Mouse (Mus musculus) heart, postnatal 0 days (tissue): ENCODE measurements at regions not wholly inside any gene's neighbourhood (a gene's known extent, or its start where the extent isn't known, plus 50 kb on each side); places are given as distances from the start of the nearest gene placed in this dataset.
"Not testable (repeated sequence)": the region's sequence is repeated elsewhere in the genome, so short reads cannot be mapped to it uniquely, and the experiment has no call there.

ENCODE experiments used
- ATAC-seq: fragments of 200-750 bp; cut with Nextera tagmentation; 2 replicates; pipeline ENCODE4 v1.8.0; 2017; ENCODE audit warnings: low read depth, moderate number of reproducible peaks, moderate library complexity; ENCODE audit not compliant: insufficient read depth
- DNase-seq: peaks from one replicate; pipeline ENCODE4 v3.0.0-alpha.2; 2016; ENCODE audit warnings: low spot score
- H3K27ac ChIP-seq: fragments of 300-500 bp; sonication (generic); 2 replicates; pipeline ENCODE4 v1.5.1; 2014; ENCODE audit warnings: low read depth, mild to moderate bottlenecking
- H3K27me3 ChIP-seq: fragments of 300-500 bp; sonication (generic); 2 replicates; pipeline ENCODE4 v1.6.1; 2014; ENCODE audit warnings: low read length, mixed read lengths; ENCODE audit not compliant: control insufficient read depth, insufficient read depth
- H3K36me3 ChIP-seq: fragments of 300-500 bp; sonication (generic); replicated peaks from 2 replicates; pipeline ENCODE4 v1.6.1; 2014; ENCODE audit warnings: low read length, mixed read lengths; ENCODE audit not compliant: control insufficient read depth, insufficient read depth
- H3K4me1 ChIP-seq: fragments of 300-500 bp; sonication (generic); 2 replicates; pipeline ENCODE4 v1.6.1; 2014; ENCODE audit warnings: antibody characterized with exemption; ENCODE audit not compliant: control insufficient read depth, insufficient read depth
- H3K4me2 ChIP-seq: fragments of 300-500 bp; sonication (generic); 2 replicates; pipeline ENCODE4 v1.6.1; 2014; ENCODE audit warnings: low read depth, mild to moderate bottlenecking, low read length, moderate library complexity
- H3K4me3 ChIP-seq: fragments of 300-500 bp; sonication (generic); 2 replicates; pipeline ENCODE4 v1.5.1; 2014; ENCODE audit warnings: low read depth, low read length
- H3K9ac ChIP-seq: fragments of 300-500 bp; sonication (generic); replicated peaks from 2 replicates; pipeline ENCODE4 v1.6.1; 2014; ENCODE audit warnings: low read depth, low read length, mixed read lengths
- H3K9me3 ChIP-seq: fragments of 300-500 bp; sonication (generic); replicated peaks from 2 replicates; pipeline ENCODE4 v1.6.1; 2016; ENCODE audit warnings: low read length; ENCODE audit not compliant: control insufficient read depth
- CTCF ChIP-seq: IDR thresholded peaks from 2 replicates; pipeline ENCODE4 v1.5.1; 2016; ENCODE audit warnings: antibody characterized with exemption, control low read depth, low read depth
- EP300 ChIP-seq: IDR thresholded peaks from 2 replicates; pipeline ENCODE4 v1.6.1; 2016; ENCODE audit warnings: antibody characterized with exemption, low read depth
- WGBS: fragments of 180-500 bp; shearing (Covaris S2); extraction: QIAGEN DNeasy Blood & Tissue Kit; methylation state at CpG from one replicate; pipeline ENCODE4 v1.1.7; 2014; 5-methylcytosine and 5-hydroxymethylcytosine counted together

DNA sequence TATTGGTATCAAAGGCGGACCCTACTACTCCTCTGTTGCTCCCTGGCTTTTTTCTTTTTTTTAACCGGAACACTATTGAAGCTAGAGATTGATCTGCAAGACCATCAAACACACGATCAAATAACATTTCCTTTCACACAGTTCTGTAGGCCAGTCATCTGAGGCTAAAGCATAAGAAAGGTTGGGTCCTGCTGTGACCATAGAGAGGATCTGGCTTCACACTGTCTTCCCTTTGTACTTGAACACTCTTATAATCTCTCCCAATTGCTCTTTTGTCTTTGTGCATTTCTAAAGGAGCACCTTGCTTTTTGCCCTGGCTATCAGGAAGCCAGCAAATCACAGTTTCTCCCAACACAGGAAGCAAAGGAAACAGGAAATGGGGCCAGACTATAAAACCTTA, 76.8 kb upstream of the Zcchc13 start:
- DNase-seq (no peak), ATAC-seq (no peak)
- no peak overlapping the region for H3K4me2 ChIP-seq
- peaks cover 3% of the 10 kb centered on the region; the same call in 1 of the 2 replicates for H3K4me1 ChIP-seq
- TF ChIP-seq EP300 (no peak), CTCF (no peak)
- no peak overlapping the region for H3K27ac ChIP-seq
- no peak overlapping the region for H3K4me3 ChIP-seq
- no peak overlapping the region for H3K9ac ChIP-seq
- no peaks in the 10 kb centered on the region for H3K27me3 ChIP-seq
- WGBS, result 77% methylated on average over 3 of the region's 3 CpGs
- no peaks in the 10 kb centered on the region for H3K9me3 ChIP-seq
- H3K36me3 ChIP-seq, result no peaks in the 10 kb centered on the region

DNA sequence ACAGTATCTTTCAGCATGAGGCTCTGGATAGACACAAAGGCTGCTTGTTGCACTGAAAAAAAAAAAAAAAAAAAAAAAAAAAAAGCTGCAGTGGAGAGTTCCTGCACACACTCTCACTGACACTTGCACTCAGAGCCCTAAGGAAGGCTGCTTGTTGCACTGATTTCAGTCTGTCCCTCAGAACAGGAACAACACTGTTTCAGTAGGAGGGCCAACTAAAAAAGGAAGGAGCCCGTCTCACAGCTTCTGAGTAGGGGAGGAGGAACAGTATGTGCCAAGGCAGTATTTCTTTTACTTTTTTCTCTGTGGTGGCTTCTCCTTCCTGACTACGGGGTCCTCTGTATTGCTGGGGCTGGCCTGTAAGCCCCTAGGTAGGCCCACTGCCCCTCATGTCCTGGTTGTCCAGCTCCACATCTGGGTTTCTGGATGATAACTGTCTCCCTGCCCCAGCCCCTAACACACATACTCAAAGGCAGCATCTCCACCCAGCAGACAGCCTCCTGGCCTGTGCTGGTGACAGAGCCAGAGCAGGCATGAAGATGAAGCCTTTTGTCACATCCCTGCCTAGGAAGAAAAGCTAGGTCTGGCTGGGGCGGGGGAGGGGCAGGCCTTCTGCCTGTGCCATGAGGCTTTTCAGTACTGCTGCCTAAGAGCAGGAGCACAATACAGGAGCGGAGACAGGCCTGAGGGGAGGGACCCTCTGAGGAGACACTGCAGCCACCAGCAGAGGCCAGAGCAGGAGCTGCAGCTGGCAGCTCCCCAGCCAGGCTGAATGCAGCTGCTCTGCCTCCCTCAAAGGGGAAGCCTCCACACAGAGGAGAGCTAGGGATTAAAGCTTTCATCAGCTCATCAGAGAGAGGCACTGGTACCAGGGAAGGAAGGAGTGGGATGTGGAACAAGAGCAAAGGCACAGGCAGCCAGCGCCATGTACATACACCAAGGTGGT, 75.1 kb upstream of the Zcchc13 start:
- not testable (repeated sequence) for H3K9ac ChIP-seq, H3K27ac ChIP-seq, H3K4me2 ChIP-seq, H3K27me3 ChIP-seq, H3K9me3 ChIP-seq, DNase-seq, H3K4me3 ChIP-seq, H3K4me1 ChIP-seq, H3K36me3 ChIP-seq
- 35% methylated on average over 4 of the region's 5 CpGs for WGBS
- peak; percentile 69 for ATAC-seq

DNA sequence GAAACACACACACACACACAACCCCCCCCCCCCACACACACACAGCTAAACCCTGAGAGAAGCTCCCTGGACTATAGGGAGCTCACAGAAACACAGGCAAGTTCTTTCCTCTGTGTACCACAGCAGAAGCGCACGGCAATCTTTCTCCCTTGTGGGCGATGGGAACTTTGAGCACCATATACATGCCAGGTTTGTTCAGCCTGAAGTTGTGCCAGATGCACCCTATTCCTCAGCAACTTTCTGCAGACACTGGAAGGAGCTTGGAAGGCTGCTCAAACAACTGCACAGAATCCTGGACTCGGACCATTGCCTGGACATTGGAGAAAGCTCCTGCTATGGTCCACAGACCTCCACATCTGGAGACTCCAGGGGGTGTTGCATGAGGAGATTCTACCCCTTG, 74.3 kb upstream of the Zcchc13 start:
- DNase-seq (no peak), ATAC-seq (no peak)
- Histone ChIP-seq H3K4me3 (no peak overlapping the region), H3K4me2 (no peak overlapping the region), H3K9me3 (no peaks in the 10 kb centered on the region), H3K9ac (no peak overlapping the region), H3K27me3 (no peaks in the 10 kb centered on the region), H3K36me3 (no peaks in the 10 kb centered on the region), H3K27ac (peak overlapping the region; percentile 64), H3K4me1 (peaks cover 3% of the 10 kb centered on the region; the same call in 1 of the 2 replicates)
- no peak for TF ChIP-seq EP300
- TF ChIP-seq CTCF, result no peak
- WGBS, result 60% methylated on average over 4 of the region's 4 CpGs

DNA sequence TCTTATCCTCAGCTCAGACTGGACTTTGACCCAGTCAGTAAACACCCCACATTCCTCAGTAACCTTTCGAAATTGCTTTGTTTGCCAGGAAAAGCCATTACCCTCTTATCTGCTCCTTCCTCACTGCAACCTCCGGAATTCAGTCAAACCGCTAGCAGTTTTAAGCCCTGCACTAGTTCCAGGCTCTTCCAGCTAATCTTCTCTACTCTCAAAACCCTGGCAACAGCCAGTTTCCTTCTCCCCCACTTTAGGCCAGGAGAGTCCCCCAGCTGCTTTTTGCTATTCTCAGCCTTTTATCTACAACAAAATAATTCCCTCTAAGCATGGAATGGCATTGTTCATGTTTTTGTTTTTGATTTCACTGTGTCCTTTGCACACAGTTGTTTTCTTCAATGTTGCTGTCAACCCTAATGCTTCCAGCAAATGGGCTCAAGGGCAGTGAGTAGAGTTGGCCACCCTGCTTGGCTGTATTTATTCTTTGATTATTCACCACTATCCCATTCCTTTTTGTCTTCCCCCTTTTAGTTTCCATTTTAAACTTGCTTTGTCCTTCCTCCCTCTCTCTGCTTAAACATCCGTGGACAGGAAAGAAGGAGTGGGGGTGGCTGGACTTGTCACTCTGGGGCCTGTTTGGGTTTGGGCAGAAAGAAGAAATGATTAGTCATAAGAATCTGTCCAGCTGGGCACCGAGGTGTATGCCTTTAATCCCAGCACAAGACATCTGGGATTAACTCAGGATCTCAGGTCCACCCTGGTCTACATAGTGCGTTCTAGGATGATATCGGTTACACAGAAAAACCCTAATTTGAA, 73.5 kb upstream of the Zcchc13 start:
- Histone ChIP-seq H3K27ac (peak overlapping the region; percentile 64), H3K36me3 (no peaks in the 10 kb centered on the region), H3K9me3 (no peaks in the 10 kb centered on the region), H3K27me3 (no peaks in the 10 kb centered on the region), H3K9ac (no peak overlapping the region), H3K4me3 (no peak overlapping the region), H3K4me1 (peaks cover 3% of the 10 kb centered on the region; the same call in 1 of the 2 replicates), H3K4me2 (no peak overlapping the region)
- DNase-seq (no peak), ATAC-seq (no peak)
- TF ChIP-seq CTCF (no peak), EP300 (no peak)
- WGBS, result 48% methylated on average over 7 of the region's 7 CpGs

DNA sequence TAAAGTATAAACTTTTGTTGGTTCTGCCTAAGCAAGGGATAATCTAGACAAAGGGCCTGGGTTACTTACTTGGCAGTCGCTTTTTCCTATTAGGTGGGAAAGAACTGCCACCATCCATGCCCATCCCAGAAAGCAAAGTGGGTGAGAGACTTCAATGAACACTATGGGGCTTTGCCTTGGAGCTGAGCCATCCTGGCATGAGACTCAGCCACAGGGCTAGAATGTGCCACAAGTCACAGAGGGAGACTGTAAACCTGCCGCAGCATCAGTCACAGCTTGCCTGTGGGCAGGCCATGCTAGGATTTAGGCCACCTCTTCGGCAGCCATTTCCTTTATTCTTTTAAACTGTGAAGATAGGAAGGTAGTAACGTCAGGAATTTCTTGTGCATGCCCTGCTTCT, 72.9 kb upstream of the Zcchc13 start:
- DNase-seq, result no peak
- H3K9ac ChIP-seq, result no peak overlapping the region
- no peaks in the 10 kb centered on the region for H3K36me3 ChIP-seq
- H3K27me3 ChIP-seq, result no peaks in the 10 kb centered on the region
- no peaks in the 10 kb centered on the region for H3K9me3 ChIP-seq
- H3K4me2 ChIP-seq, result no peak overlapping the region
- no peak overlapping the region for H3K4me3 ChIP-seq
- ATAC-seq, result no peak
- H3K4me1 ChIP-seq, result peaks cover 3% of the 10 kb centered on the region; the same call in 1 of the 2 replicates
- peak overlapping the region; percentile 64 for H3K27ac ChIP-seq
- WGBS, result 79% methylated on average over 4 of the region's 4 CpGs
- TF ChIP-seq EP300, result no peak
- TF ChIP-seq CTCF, result no peak
